Mouse (Mus musculus) C2C12 (cell line): ENCODE measurements around the gene Ddx27.

ENCODE experiments used
- CEBPB ChIP-seq: IDR thresholded peaks from one replicate; pipeline ENCODE4 v1.6.1; 2011; ENCODE audit warnings: low read depth, mild to moderate bottlenecking, control low read depth, moderate library complexity
- CTCF ChIP-seq: IDR thresholded peaks from one replicate; pipeline ENCODE4 v1.5.1; 2011; ENCODE audit not compliant: control insufficient read depth, insufficient read depth, insufficient read length
- MAX ChIP-seq: IDR thresholded peaks from one replicate; pipeline ENCODE4 v1.6.1; 2011; ENCODE audit warnings: mild to moderate bottlenecking, control low read depth
- MYOD1 ChIP-seq: IDR thresholded peaks from one replicate; pipeline ENCODE4 v1.6.1; 2011; ENCODE audit warnings: low read depth; ENCODE audit not compliant: control insufficient read depth, insufficient read length
- USF1 ChIP-seq: IDR thresholded peaks from one replicate; pipeline ENCODE4 v1.6.1; 2011; ENCODE audit warnings: low read depth, mild to moderate bottlenecking, control low read depth, moderate library complexity

DNA sequence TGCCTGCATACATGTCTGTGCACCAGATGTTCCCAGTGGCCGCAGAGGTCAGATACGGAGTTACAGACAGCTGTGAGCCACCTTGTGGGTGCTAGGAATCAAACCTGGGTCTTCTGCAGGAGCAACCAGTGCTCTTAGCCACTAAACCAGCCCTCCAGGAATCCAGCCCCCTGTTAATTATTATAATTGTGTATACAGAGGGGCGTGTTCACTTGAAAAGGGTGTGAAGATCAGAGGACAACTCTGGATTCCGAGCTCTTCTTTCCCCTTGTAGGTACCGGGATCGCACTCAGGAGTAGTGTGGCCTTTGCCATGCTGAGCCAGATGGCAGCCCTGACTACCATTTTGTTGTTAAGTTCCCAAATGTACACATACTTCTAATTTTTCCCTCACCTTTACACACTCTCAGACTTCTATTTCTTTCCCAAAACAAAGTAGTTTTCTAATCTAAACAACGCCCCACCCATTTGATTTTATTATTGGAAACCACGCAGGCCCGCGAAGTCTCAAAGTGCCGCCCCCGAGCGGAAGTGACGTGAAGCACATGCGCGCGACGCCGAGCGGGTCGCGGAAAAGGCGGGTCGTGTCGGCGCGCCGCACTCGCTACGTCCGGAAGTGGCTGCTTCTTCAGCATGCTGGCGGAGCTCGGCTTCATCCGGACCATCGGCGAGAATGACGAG lies at the start of gene Ddx27:
- no peak for TF ChIP-seq CTCF
- peak; percentile 12 for TF ChIP-seq USF1
- TF ChIP-seq CEBPB = no peak
- no peak for TF ChIP-seq MAX
- TF ChIP-seq MYOD1 = no peak
